Mouse (Mus musculus): ENCODE data around the gene Magea6. TPM values are rescaled to one million over a fixed set of nuclear protein-coding genes. Genes with fewer than 3 reads are reported as not detected.
"Not testable (repeated sequence)": the region's sequence is repeated elsewhere in the genome, so short reads cannot be mapped to it uniquely, and the experiment has no call there.

The Magea6 gene
- polyA plus RNA-seq (2012; rRNA removed) = not detected in 2 replicates

- H3K27ac ChIP-seq (ENCODE audit: insufficient read depth, low read length); DNase-seq; H3K4me1 ChIP-seq (ENCODE audit: control insufficient read depth, insufficient read depth, low read length); H3K4me3 ChIP-seq (replicated peaks; ENCODE audit: insufficient read depth, low read depth, low read length); H3K27me3 ChIP-seq (ENCODE audit: control insufficient read depth, insufficient read depth, low read length): not testable (repeated sequence)
- WGBS = 63% methylated on average over 1 of the region's 1 CpGs
Observed at GRCm38 (mm10) chrX:154935887-154936286, at the start of gene Magea6. TSS of gene Magea6 (minus strand) at chrX:154935987.

DNA sequence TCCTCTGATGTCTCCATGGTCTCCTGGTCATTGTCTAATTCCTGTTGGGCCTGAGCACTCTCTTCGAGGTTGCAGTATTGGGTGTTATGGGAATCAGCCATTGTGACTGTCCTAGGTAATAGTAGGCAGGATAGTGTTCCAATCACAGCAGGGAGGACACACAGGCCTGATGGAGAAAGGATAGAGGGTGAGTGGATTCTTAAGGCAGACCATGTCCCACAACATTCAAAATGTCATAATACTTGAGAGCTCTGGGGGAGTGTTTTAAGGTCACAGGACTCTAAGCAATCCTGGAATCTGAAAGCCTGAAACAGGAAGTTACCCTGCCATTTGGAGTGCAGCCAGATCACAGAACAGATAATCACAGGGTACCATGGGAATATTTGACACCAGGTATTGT, 13.6 kb upstream of the Magea6 start, which contains the start of gene Magea3:
Gene Magea3 (minus strand): TSS at position 101 of the 400 bp plus-strand sequence.
- 40% methylated on average over 1 of the region's 1 CpGs for WGBS
- not testable (repeated sequence) for H3K27me3 ChIP-seq (ENCODE audit: control insufficient read depth, insufficient read depth, low read length); H3K4me3 ChIP-seq (replicated peaks; ENCODE audit: insufficient read depth, low read depth, low read length); H3K4me1 ChIP-seq (ENCODE audit: control insufficient read depth, insufficient read depth, low read length); H3K27ac ChIP-seq (ENCODE audit: insufficient read depth, low read length); DNase-seq

DNA sequence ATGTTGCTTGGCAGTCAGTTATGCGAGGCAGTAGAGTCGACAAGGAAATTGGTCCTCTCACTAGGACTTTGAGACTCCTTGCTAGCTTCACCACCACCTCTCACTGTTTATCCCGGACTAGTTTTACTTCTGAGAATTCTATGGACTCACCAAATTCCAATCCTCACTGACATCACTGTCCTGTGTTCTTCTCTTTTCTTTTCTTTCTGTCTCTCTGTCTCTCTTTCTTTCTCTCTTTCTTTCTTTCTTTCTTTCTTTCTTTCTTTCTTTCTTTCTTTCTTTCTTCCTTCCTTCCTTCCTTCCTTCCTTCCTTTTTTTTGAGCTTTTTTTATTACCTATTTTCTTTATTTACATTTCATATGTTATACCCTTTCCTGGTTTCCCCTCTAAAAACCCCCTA, 45.6 kb downstream of the Magea6 start, which contains the start of gene Cldn34b1:
Gene Cldn34b1 (minus strand): TSS at position 101 of the 400 bp plus-strand sequence.
- WGBS = 85% methylated on average over 3 of the region's 3 CpGs
- H3K27me3 ChIP-seq (ENCODE audit: control insufficient read depth, insufficient read depth, low read length); DNase-seq; H3K27ac ChIP-seq (ENCODE audit: insufficient read depth, low read length); H3K4me3 ChIP-seq (replicated peaks; ENCODE audit: insufficient read depth, low read depth, low read length); H3K4me1 ChIP-seq (ENCODE audit: control insufficient read depth, insufficient read depth, low read length): not testable (repeated sequence)

Other genes with a start within 250 kb of the Magea6 start
- gene Cldn34b1, start 45.7 kb downstream of the Magea6 start, polyA plus RNA-seq (2012; rRNA removed) = not detected in 2 replicates
- not detected in 2 replicates for gene Magea3, start 13.5 kb upstream of the Magea6 start, polyA plus RNA-seq (2012; rRNA removed)
- not detected in 2 replicates for gene Magea8, start 59.9 kb upstream of the Magea6 start, polyA plus RNA-seq (2012; rRNA removed)
- gene Magea5, start 127.2 kb upstream of the Magea6 start, polyA plus RNA-seq (2012; rRNA removed) = not detected in 2 replicates
- not detected in 2 replicates for gene Magea1, start 153.8 kb upstream of the Magea6 start, polyA plus RNA-seq (2012; rRNA removed)
- not detected in 2 replicates for gene Magea2, start 157.7 kb upstream of the Magea6 start, polyA plus RNA-seq (2012; rRNA removed)
- 0.10 TPM in 1 of 2 replicates, not detected in the other for gene Cldn34b2, start 192.4 kb upstream of the Magea6 start, polyA plus RNA-seq (2012; rRNA removed)

Data from cerebellum, adult 2 months (tissue).